Mouse (Mus musculus): ENCODE data around the gene Ndufa13. TPM values are rescaled to one million over a fixed set of nuclear protein-coding genes. Genes with fewer than 3 reads are reported as not detected.
"Not testable (repeated sequence)": the region's sequence is repeated elsewhere in the genome, so short reads cannot be mapped to it uniquely, and the experiment has no call there.

Gene Ndufa13
- 169 and 174 TPM in 2 replicates for polyA plus RNA-seq (2014; fragmentation: Nextera tagmentation; extraction: Ambion mirVana)

DNA sequence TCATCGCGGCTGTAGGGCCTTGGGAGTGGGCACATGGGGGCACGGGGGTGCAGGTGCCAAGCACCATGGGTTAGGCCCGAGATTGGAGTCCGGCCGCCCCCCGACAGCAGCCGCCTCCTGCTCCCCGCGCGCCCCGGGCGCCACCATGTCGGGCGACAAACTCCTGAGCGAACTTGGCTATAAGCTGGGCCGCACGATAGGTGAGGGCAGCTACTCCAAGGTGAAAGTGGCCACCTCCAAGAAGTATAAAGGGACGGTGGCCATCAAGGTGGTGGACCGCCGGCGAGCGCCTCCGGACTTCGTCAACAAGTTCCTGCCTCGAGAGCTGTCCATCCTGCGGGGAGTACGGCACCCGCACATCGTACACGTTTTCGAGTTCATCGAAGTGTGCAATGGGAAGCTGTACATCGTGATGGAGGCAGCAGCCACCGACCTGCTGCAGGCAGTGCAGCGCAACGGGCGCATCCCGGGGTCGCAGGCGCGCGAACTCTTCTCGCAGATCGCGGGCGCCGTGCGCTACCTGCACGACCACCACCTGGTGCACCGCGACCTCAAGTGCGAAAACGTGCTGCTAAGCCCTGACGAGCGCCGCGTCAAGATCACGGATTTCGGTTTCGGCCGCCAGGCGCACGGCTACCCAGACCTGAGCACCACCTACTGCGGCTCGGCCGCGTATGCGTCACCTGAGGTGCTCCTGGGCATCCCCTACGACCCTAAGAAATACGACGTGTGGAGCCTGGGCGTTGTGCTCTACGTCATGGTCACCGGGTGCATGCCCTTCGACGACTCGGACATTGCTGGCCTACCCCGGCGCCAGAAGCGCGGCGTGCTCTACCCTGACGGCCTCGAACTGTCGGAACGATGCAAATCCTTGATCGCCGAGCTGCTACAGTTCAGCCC lies at the start of gene Ndufa13, which contains the start of the genes Tssk6 and Yjefn3:
Ndufa13 (minus strand) TSS at position 396 of the 900 bp plus-strand sequence.
Tssk6 (plus strand) TSS at position 22 of the 900 bp plus-strand sequence.
Yjefn3 (minus strand) TSS at position 550 of the 900 bp plus-strand sequence.
- Histone ChIP-seq H3K27ac (ENCODE audit: low read depth, low read length) (peak within 1 kb of the TSS; percentile 75), H3K9ac (ENCODE audit: low read depth, low read length) (peak within 1 kb of the TSS; percentile 77), H3K36me3 (ENCODE audit: control insufficient read depth, insufficient read depth, low read length) (no peaks in the 10 kb centered on the region), H3K9me3 (ENCODE audit: control insufficient read depth, low read length) (no peaks in the 10 kb centered on the region), H3K27me3 (ENCODE audit: control insufficient read depth, insufficient read depth, low read length) (no peaks in the 10 kb centered on the region), H3K4me3 (ENCODE audit: low read depth, low read length) (peak within 1 kb of the TSS; percentile 66), H3K4me1 (replicated peaks; ENCODE audit: control insufficient read depth, insufficient read depth, low read length) (0 out of 2 replicates have a peak, but pooled peaks cover 5% of the 10 kb centered on the region), H3K4me2 (replicated peaks; ENCODE audit: low read depth, low read length) (peak within 1 kb of the TSS; percentile 62)
- WGBS = 7% methylated on average over 89 of the region's 89 CpGs
- ATAC-seq (ENCODE audit: low FRiP score) (peak; percentile 7), DNase-seq (ENCODE audit: low spot score) (no peak)

DNA sequence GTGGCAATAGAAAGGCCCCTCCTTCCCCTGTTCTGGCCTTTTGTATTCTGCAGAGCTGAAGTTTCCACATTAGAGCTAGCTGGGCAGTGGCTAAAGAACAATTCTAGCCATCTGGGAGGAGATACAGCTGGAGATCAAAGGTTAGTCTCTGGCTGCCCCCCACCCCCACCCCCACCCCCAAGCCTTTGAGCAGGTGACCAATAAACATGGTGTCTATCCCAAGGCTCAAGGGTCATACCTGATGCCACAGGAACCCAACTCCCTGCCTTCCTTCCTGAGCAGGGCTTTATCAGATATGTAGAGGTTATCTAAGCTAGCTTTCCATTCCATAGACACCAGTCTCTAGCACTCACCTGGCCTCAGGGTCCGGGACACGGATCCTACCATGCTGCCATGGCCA lies 47.9 kb upstream of the Ndufa13 start:
- no peak overlapping the region for H3K4me3 ChIP-seq (ENCODE audit: low read depth, low read length)
- no peak overlapping the region for H3K4me2 ChIP-seq (replicated peaks; ENCODE audit: low read depth, low read length)
- WGBS = 84% methylated on average over 2 of the region's 2 CpGs
- DNase-seq (ENCODE audit: low spot score) (no peak), ATAC-seq (ENCODE audit: low FRiP score) (no peak)
- H3K27me3 ChIP-seq (ENCODE audit: control insufficient read depth, insufficient read depth, low read length) = no peaks in the 10 kb centered on the region
- no peaks in the 10 kb centered on the region for H3K9me3 ChIP-seq (ENCODE audit: control insufficient read depth, low read length)
- H3K36me3 ChIP-seq (ENCODE audit: control insufficient read depth, insufficient read depth, low read length) = no peaks in the 10 kb centered on the region
- no peaks in the 10 kb centered on the region for H3K4me1 ChIP-seq (replicated peaks; ENCODE audit: control insufficient read depth, insufficient read depth, low read length)
- no peak overlapping the region for H3K9ac ChIP-seq (ENCODE audit: low read depth, low read length)
- H3K27ac ChIP-seq (ENCODE audit: low read depth, low read length) = no peak overlapping the region

DNA sequence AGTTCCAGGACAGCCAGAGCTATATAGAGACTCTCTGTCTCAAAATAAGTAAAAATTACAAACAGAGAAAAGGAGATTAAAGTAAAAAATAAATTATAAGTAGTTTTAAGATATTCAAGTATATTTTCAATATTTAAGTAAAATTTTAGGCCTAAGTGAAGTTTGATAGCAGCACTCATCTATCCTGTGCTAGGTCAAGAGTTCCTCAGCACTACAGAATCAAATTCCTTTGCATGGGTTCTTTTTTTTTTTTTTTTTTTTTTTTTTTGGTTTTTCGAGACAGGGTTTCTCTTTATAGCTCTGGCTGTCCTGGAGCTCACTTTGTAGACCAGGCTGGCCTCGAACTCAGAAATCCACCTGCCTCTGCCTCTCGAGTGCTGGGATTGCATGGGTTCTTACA lies 40.1 kb upstream of the Ndufa13 start:
- not testable (repeated sequence) for H3K27ac ChIP-seq (ENCODE audit: low read depth, low read length); H3K4me2 ChIP-seq (replicated peaks; ENCODE audit: low read depth, low read length); H3K27me3 ChIP-seq (ENCODE audit: control insufficient read depth, insufficient read depth, low read length); ATAC-seq (ENCODE audit: low FRiP score); H3K4me3 ChIP-seq (ENCODE audit: low read depth, low read length); H3K36me3 ChIP-seq (ENCODE audit: control insufficient read depth, insufficient read depth, low read length); H3K9ac ChIP-seq (ENCODE audit: low read depth, low read length); H3K9me3 ChIP-seq (ENCODE audit: control insufficient read depth, low read length); H3K4me1 ChIP-seq (replicated peaks; ENCODE audit: control insufficient read depth, insufficient read depth, low read length); DNase-seq (ENCODE audit: low spot score)
- WGBS = 100% methylated on average over 2 of the region's 3 CpGs

DNA sequence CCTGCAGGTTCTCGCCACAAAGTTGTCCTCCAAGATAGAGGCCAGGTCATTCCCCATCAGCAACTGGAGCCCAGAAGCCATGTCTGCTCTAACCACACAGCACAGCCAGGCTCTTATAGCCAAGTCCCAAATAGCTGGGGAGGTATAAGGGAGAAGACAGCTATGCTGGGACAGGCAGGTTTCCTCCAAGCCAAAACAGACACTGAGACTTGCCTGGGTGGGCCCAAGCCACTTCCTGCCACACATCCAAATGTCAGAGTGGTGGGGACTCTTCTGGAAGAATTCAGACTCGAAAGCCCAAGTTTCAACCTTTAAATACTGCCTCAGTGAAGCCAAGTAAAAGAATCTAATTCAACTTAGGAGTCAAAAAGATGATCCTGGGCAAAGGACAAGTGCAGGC lies 38.0 kb upstream of the Ndufa13 start:
- H3K4me2 ChIP-seq (replicated peaks; ENCODE audit: low read depth, low read length) = no peak overlapping the region
- H3K27ac ChIP-seq (ENCODE audit: low read depth, low read length) = no peak overlapping the region
- no peak overlapping the region for H3K9ac ChIP-seq (ENCODE audit: low read depth, low read length)
- WGBS = 91% methylated on average over 2 of the region's 2 CpGs
- ATAC-seq (ENCODE audit: low FRiP score) (no peak), DNase-seq (ENCODE audit: low spot score) (no peak)
- no peaks in the 10 kb centered on the region for H3K27me3 ChIP-seq (ENCODE audit: control insufficient read depth, insufficient read depth, low read length)
- H3K36me3 ChIP-seq (ENCODE audit: control insufficient read depth, insufficient read depth, low read length) = no peaks in the 10 kb centered on the region
- H3K9me3 ChIP-seq (ENCODE audit: control insufficient read depth, low read length) = no peaks in the 10 kb centered on the region
- no peak overlapping the region for H3K4me3 ChIP-seq (ENCODE audit: low read depth, low read length)
- H3K4me1 ChIP-seq (replicated peaks; ENCODE audit: control insufficient read depth, insufficient read depth, low read length) = 0 out of 2 replicates have a peak, but pooled peaks cover 2% of the 10 kb centered on the region

DNA sequence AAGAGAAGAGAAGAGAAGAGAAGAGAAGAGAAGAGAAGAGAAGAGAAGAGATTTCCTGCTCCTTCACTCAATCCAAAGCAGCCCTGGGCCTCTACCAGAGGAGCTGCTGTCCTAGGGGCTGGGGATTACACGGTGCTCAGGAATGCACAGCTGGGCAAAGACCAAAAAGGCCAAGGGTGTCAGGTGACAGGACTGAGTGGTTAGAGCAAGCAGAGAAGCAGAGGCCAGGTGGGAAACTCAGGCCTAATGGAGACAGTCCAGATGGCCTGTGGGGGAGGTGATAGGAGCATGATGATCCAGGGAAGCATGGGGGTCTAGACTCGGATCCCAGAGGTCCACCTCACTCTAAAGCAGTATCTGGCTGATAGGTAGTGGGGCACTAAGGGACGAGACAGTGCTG lies 37.3 kb upstream of the Ndufa13 start:
- no peak overlapping the region for H3K4me2 ChIP-seq (replicated peaks; ENCODE audit: low read depth, low read length)
- no peaks in the 10 kb centered on the region for H3K36me3 ChIP-seq (ENCODE audit: control insufficient read depth, insufficient read depth, low read length)
- 49% methylated on average over 3 of the region's 3 CpGs for WGBS
- no peak overlapping the region for H3K27ac ChIP-seq (ENCODE audit: low read depth, low read length)
- H3K9ac ChIP-seq (ENCODE audit: low read depth, low read length) = no peak overlapping the region
- 0 out of 2 replicates have a peak, but pooled peaks cover 2% of the 10 kb centered on the region for H3K4me1 ChIP-seq (replicated peaks; ENCODE audit: control insufficient read depth, insufficient read depth, low read length)
- no peak overlapping the region for H3K4me3 ChIP-seq (ENCODE audit: low read depth, low read length)
- ATAC-seq (ENCODE audit: low FRiP score) (no peak), DNase-seq (ENCODE audit: low spot score) (peak; percentile 17)
- no peaks in the 10 kb centered on the region for H3K9me3 ChIP-seq (ENCODE audit: control insufficient read depth, low read length)
- no peaks in the 10 kb centered on the region for H3K27me3 ChIP-seq (ENCODE audit: control insufficient read depth, insufficient read depth, low read length)

DNA sequence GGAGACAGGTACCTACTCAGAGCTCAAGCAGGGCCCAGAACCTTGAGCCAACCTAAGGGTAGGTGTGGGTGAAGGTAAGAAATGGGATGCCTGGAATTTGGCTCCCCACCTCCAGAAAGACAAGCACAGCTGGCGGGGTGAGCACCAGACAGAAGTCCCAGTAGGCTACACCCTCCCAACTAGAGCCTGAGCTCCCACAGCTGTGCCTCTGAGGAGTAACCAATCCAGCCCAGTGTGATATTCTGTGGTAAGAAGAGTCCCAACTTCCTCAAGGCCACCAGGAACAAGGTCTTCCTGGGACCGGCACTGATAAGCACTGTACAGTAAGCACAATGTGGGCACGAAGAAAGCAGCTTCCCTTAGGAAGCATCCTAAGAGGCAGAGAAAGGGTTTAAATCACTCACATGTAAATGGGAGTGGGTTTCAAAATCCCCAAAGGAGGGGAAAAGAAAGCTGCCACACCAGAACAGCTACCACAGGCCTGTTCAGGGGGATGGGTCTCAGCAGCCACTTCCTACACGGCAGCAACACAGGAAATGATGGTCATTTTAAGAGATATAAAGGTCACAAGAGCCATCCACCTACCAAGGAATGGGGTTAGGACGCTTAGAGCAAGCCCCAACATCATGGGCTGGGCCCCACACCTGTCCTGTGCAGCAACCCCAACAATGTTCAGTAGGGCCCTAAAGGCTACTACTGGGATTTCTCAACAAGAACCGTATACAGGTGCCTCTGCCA lies 36.1 kb upstream of the Ndufa13 start:
- 93% methylated on average over 6 of the region's 6 CpGs for WGBS
- H3K9me3 ChIP-seq (ENCODE audit: control insufficient read depth, low read length) = no peaks in the 10 kb centered on the region
- no peaks in the 10 kb centered on the region for H3K36me3 ChIP-seq (ENCODE audit: control insufficient read depth, insufficient read depth, low read length)
- H3K4me2 ChIP-seq (replicated peaks; ENCODE audit: low read depth, low read length) = no peak overlapping the region
- DNase-seq (ENCODE audit: low spot score) (no peak), ATAC-seq (ENCODE audit: low FRiP score) (no peak)
- no peak overlapping the region for H3K9ac ChIP-seq (ENCODE audit: low read depth, low read length)
- H3K27ac ChIP-seq (ENCODE audit: low read depth, low read length) = no peak overlapping the region
- no peaks in the 10 kb centered on the region for H3K27me3 ChIP-seq (ENCODE audit: control insufficient read depth, insufficient read depth, low read length)
- 0 out of 2 replicates have a peak, but pooled peaks cover 2% of the 10 kb centered on the region for H3K4me1 ChIP-seq (replicated peaks; ENCODE audit: control insufficient read depth, insufficient read depth, low read length)
- no peak overlapping the region for H3K4me3 ChIP-seq (ENCODE audit: low read depth, low read length)

DNA sequence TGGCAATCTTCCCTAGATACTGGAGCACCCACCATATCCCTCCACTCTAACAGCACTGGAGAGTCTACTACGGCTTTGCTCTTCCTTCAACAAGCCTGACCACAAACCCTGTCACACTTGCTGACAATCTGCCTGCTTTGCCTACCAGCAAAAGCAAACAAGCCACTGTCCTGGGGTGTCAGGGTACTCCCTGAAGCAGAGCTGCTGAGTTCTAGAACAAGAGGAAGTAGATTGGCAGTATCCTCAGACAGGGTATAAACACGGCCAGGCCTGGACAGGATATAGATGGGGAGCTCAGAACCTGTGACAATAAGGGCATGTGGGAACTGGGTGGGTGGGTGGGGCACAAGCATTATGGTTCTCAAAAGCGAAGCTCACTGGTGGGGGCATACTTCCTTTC lies 35.1 kb upstream of the Ndufa13 start:
- H3K27me3 ChIP-seq (ENCODE audit: control insufficient read depth, insufficient read depth, low read length) = no peaks in the 10 kb centered on the region
- 0 out of 2 replicates have a peak, but pooled peaks cover 2% of the 10 kb centered on the region for H3K4me1 ChIP-seq (replicated peaks; ENCODE audit: control insufficient read depth, insufficient read depth, low read length)
- no peak overlapping the region for H3K9ac ChIP-seq (ENCODE audit: low read depth, low read length)
- H3K9me3 ChIP-seq (ENCODE audit: control insufficient read depth, low read length) = no peaks in the 10 kb centered on the region
- no peak for DNase-seq (ENCODE audit: low spot score)
- H3K27ac ChIP-seq (ENCODE audit: low read depth, low read length) = no peak overlapping the region
- H3K36me3 ChIP-seq (ENCODE audit: control insufficient read depth, insufficient read depth, low read length) = no peaks in the 10 kb centered on the region
- no peak overlapping the region for H3K4me2 ChIP-seq (replicated peaks; ENCODE audit: low read depth, low read length)
- WGBS = 94% methylated on average over 3 of the region's 3 CpGs
- ATAC-seq (ENCODE audit: low FRiP score) = no peak
- H3K4me3 ChIP-seq (ENCODE audit: low read depth, low read length) = no peak overlapping the region

DNA sequence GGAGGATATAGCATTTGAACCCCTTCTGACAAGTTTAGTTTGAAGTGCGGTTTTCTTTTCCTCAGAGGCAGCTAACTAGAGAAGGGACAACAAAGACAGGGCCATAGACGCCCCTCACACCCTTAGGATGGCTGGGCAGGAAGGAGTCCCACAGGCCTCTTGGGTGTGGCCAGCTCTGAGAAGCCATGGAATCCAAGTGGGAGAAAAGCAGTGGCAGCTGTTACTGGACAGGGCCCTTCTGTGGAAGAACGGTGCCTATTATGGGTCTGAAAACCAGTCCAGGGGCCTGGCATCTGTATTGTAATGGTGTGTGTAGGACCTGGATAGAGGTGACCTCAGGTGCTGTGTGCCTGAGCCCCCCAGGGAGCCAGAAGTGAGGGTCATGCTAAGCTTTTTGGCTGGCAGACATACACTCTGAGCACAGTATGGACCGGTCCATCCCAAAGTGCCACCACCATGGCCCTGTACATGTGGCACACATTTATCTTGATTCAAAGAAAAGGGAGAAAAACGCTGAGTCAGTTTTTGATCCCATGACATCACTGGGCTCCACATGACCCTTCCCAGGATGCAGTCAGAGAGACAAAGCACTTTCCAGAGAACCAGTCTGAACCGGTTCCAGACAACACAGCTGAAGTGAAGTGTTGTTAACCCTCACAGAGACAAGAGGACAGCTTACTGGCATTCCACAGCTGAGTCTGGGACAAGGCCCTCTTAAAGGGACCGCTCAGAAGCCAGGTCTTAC lies 33.9 kb upstream of the Ndufa13 start:
- 72% methylated on average over 7 of the region's 7 CpGs for WGBS
- Histone ChIP-seq H3K27ac (ENCODE audit: low read depth, low read length) (no peak overlapping the region), H3K27me3 (ENCODE audit: control insufficient read depth, insufficient read depth, low read length) (no peaks in the 10 kb centered on the region), H3K9me3 (ENCODE audit: control insufficient read depth, low read length) (no peaks in the 10 kb centered on the region), H3K9ac (ENCODE audit: low read depth, low read length) (no peak overlapping the region), H3K4me1 (replicated peaks; ENCODE audit: control insufficient read depth, insufficient read depth, low read length) (0 out of 2 replicates have a peak, but pooled peaks cover 2% of the 10 kb centered on the region), H3K36me3 (ENCODE audit: control insufficient read depth, insufficient read depth, low read length) (no peaks in the 10 kb centered on the region), H3K4me2 (replicated peaks; ENCODE audit: low read depth, low read length) (no peak overlapping the region), H3K4me3 (ENCODE audit: low read depth, low read length) (no peak overlapping the region)
- DNase-seq (ENCODE audit: low spot score) (peak; percentile 54), ATAC-seq (ENCODE audit: low FRiP score) (peak; percentile 67)

Data from hindbrain, embryonic 11.5 days (tissue).